ENCODE assay signal across 20 mouse cellular contexts in the genomic region with DNA sequence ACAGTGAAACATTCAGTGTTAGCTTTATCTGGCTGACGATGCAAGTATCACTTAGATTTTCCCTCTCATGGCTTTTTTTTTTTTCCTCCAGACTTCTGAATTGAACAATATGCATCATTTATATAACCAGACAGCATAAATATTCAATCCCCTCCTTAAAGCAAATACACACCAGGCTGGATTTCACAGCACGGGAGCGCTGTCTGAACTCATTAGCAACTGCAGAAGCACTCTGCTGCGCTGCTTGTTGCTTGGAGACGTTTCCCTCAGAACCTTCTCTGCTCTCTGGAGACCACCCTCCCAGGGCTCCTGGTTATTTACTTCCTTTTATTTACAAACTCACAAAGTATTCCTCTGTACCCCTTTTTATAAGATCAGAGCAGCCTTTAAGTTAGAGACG.
DNase-seq lines count a peak whose midpoint lies in the region; ATAC-seq and TF ChIP-seq lines count a peak whose summit lies in the region.
"Had no signal": no experiment of that assay in that cellular context is flagged by ENCODE, and none has a peak within 500 bp of the region (broad histone marks: within the 10 kb centered on the region; RNA-seq: fewer than 3 reads in every experiment).

No protein-coding gene starts in this region.

- peak overlapping the region; percentile 51 for H3K27ac ChIP-seq in hindbrain, embryonic 16.5 days (ENCODE audit: low read depth, low read length)
- H3K27ac ChIP-seq in neural tube, embryonic 15.5 days (replicated peaks): peak overlapping the region; percentile 69
- H3K27ac ChIP-seq: embryonic facial prominence, embryonic 13.5 days; heart, embryonic 10.5 days; limb, embryonic 15.5 days; macrophage had no signal

- no peaks in the 10 kb centered on the region for H3K27me3 ChIP-seq in hindbrain, embryonic 16.5 days (replicated peaks; ENCODE audit: control insufficient read depth, insufficient read depth, low read length)
- H3K27me3 ChIP-seq in neural tube, embryonic 15.5 days (replicated peaks): no peaks in the 10 kb centered on the region
- H3K27me3 ChIP-seq: embryonic facial prominence, embryonic 13.5 days; limb, embryonic 15.5 days had no signal

- no peak for TF ChIP-seq CTCF in brain, embryonic 14.5 days (IDR thresholded peaks at IDR 0.05; ENCODE audit: borderline replicate concordance, extremely low read depth, insufficient read depth, insufficient read length)

- H3K9me3 ChIP-seq in hindbrain, embryonic 16.5 days (ENCODE audit: control insufficient read depth, low read length): no peaks in the 10 kb centered on the region
- no peaks in the 10 kb centered on the region for H3K9me3 ChIP-seq in neural tube, embryonic 15.5 days (replicated peaks)
- H3K9me3 ChIP-seq: embryonic facial prominence, embryonic 13.5 days; heart, embryonic 10.5 days; limb, embryonic 15.5 days had no signal

- no peak overlapping the region for H3K4me2 ChIP-seq in hindbrain, embryonic 16.5 days (ENCODE audit: low read length)
- H3K4me2 ChIP-seq in neural tube, embryonic 15.5 days: peak overlapping the region; percentile 5; the same call in 1 of the 2 replicates
- H3K4me2 ChIP-seq: embryonic facial prominence, embryonic 13.5 days; limb, embryonic 15.5 days had no signal

- H3K4me3 ChIP-seq in hindbrain, embryonic 16.5 days (ENCODE audit: low read length): no peak overlapping the region
- no peak overlapping the region for H3K4me3 ChIP-seq in neural tube, embryonic 15.5 days (replicated peaks)
- H3K4me3 ChIP-seq: embryonic facial prominence, embryonic 13.5 days; heart, embryonic 10.5 days; limb, embryonic 15.5 days had no signal

- peak; percentile 68 for ATAC-seq in frontal cortex, adult (ENCODE audit: low TSS enrichment)
- ATAC-seq in hindbrain, embryonic 16.5 days: peak; percentile 51
- peak; percentile 67 for ATAC-seq in neural tube, embryonic 15.5 days (ENCODE audit: low FRiP score)
- ATAC-seq: intestine, postnatal 0 days had no signal

- H3K4me1 ChIP-seq in hindbrain, embryonic 16.5 days (ENCODE audit: control insufficient read depth, insufficient read depth, low read depth, low read length): peaks cover 10% of the 10 kb centered on the region
- peaks cover 18% of the 10 kb centered on the region for H3K4me1 ChIP-seq in neural tube, embryonic 15.5 days
- H3K4me1 ChIP-seq: heart, embryonic 10.5 days; limb, embryonic 15.5 days had no signal

- no peaks in the 10 kb centered on the region for H3K36me3 ChIP-seq in hindbrain, embryonic 16.5 days (ENCODE audit: control insufficient read depth, insufficient read depth, low read length)
- H3K36me3 ChIP-seq in neural tube, embryonic 15.5 days: no peaks in the 10 kb centered on the region
- H3K36me3 ChIP-seq: embryonic facial prominence, embryonic 13.5 days; limb, embryonic 15.5 days had no signal

- H3K9ac ChIP-seq in hindbrain, embryonic 16.5 days (ENCODE audit: low read depth, low read length): no peak overlapping the region
- H3K9ac ChIP-seq in neural tube, embryonic 15.5 days (replicated peaks): no peak overlapping the region
- H3K9ac ChIP-seq: embryonic facial prominence, embryonic 13.5 days; limb, embryonic 15.5 days had no signal

- TF ChIP-seq POLR2A in brain, embryonic 14.5 days (IDR thresholded peaks at IDR 0.05; ENCODE audit: borderline replicate concordance, extremely low read depth, insufficient read depth, insufficient read length, poor library complexity, severe bottlenecking): no peak

- 31% methylated on average over 6 of the region's 6 CpGs for WGBS in hindbrain, embryonic 16.5 days
- 36% methylated on average over 6 of the region's 6 CpGs for whole genome bisulfite sequencing in neural tube, embryonic 15.5 days

- no peak for DNase-seq in frontal cortex, postnatal 14 days (ENCODE audit: low spot score in 2 of 2)
- DNase-seq in brain, embryonic 14.5 days (ENCODE audit: low read depth): peak; percentile 88
- DNase-seq in adrenal gland, postnatal 4 days (ENCODE audit: low spot score in 2 of 2): no peak
- no peak for DNase-seq in embryo, embryonic 11 days
- DNase-seq: adrenal gland, postnatal 36 days; cerebellum, postnatal 25 days; gastrocnemius, postnatal 36 days; heart, postnatal 14 days; kidney, postnatal 14 days; layer of hippocampus, adult 9-11 months; lung, adult 18-20 months; thymus, postnatal 14 days had no signal
